Mouse (Mus musculus): ENCODE measurements around the gene Stxbp6.

DNA sequence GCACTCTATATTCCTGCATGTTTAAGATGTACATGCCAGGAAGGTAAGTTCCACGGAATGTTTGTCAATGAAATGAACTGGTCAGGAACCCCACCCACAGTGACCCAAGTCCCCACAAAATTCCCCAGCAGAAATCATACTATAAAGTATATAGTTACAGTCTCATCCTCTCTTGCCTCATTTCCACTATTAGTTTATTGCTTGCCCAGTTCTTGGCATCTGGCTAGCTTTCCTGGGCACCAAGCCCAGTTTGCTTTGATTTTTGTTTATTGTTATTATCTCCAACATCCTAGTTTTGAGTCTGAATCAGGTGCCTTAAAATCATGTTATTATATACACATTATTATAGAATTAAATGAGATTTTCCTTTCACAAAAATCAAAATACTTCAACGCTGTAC is 168.5 kb downstream of the Stxbp6 start:
- TF ChIP-seq CTCF (IDR thresholded peaks at IDR 0.05; ENCODE audit: low read depth) (no peak), EP300 (IDR thresholded peaks at IDR 0.05; ENCODE audit: low read depth) (no peak)

Measured in liver, postnatal 0 days (tissue).